Mouse (Mus musculus) erythroblast, embryonic 14.5 days (primary cell): ENCODE measurements around the gene Rflnb.

Source experiments
- GATA1 ChIP-seq: IDR thresholded peaks from 2 replicates; pipeline ENCODE4 v1.6.1; 2012; ENCODE audit warnings: low read length, inconsistent platforms, mixed read lengths
- TAL1 ChIP-seq: IDR thresholded peaks from 3 replicates; pipeline ENCODE4 v1.6.1; 2012; ENCODE audit warnings: low read length, inconsistent platforms, mixed read lengths

- no peak for TF ChIP-seq GATA1
- TF ChIP-seq TAL1 = no peak
These were observed 14.6 kb upstream of the Rflnb start for GRCm38 (mm10) chr11:76042041-76042638.
